Mouse (Mus musculus): ENCODE measurements around the gene Cyp26c1.

- TF ChIP-seq CTCF (IDR thresholded peaks at IDR 0.05; ENCODE audit: extremely low read depth, insufficient read depth, low read length) (peak; percentile 70), POLR2A (IDR thresholded peaks at IDR 0.05; ENCODE audit: extremely low read depth, insufficient read depth, low read length) (no peak)
Observed at GRCm38 (mm10) chr19:37703902-37704509, 18.6 kb downstream of the Cyp26c1 start.
